Mouse (Mus musculus) lung, postnatal 0 days (tissue): ENCODE measurements around the gene Tomm40l. TPM values are rescaled to one million over a fixed set of nuclear protein-coding genes. Genes with fewer than 3 reads are reported as not detected.

Experiments
- ATAC-seq: fragments of 200-750 bp; cut with Nextera tagmentation; 2 replicates; pipeline ENCODE4 v1.8.0; 2017; ENCODE audit warnings: moderate library complexity
- DNase-seq: peaks from one replicate; pipeline ENCODE4 v3.0.0-alpha.2; 2016; ENCODE audit warnings: low spot score
- H3K27ac ChIP-seq: fragments of 300-500 bp; sonication (generic); 2 replicates; pipeline ENCODE4 v1.5.1; 2014; ENCODE audit warnings: antibody characterized with exemption, mild to moderate bottlenecking, low read length, mixed read lengths
- H3K27me3 ChIP-seq: fragments of 300-500 bp; sonication (generic); replicated peaks from 2 replicates; pipeline ENCODE4 v1.6.1; 2014; ENCODE audit warnings: low read length, mixed read lengths; ENCODE audit not compliant: insufficient read depth
- H3K36me3 ChIP-seq: fragments of 300-500 bp; sonication (generic); 2 replicates; pipeline ENCODE4 v1.6.1; 2014; ENCODE audit warnings: low read length, mixed read lengths; ENCODE audit not compliant: insufficient read depth
- H3K4me1 ChIP-seq: fragments of 300-500 bp; sonication (generic); 2 replicates; pipeline ENCODE4 v1.6.1; 2014; ENCODE audit warnings: antibody characterized with exemption, low read depth, low read length, mixed read lengths; ENCODE audit not compliant: insufficient read depth
- H3K4me2 ChIP-seq: fragments of 300-500 bp; sonication (generic); replicated peaks from 2 replicates; pipeline ENCODE4 v1.6.1; 2014; ENCODE audit warnings: low read depth, mild to moderate bottlenecking, low read length, moderate library complexity, mixed read lengths
- H3K4me3 ChIP-seq: fragments of 300-500 bp; sonication (generic); 2 replicates; pipeline ENCODE4 v1.5.1; 2014; ENCODE audit warnings: low read depth, low read length
- H3K9ac ChIP-seq: fragments of 300-500 bp; sonication (generic); replicated peaks from 2 replicates; pipeline ENCODE4 v1.6.1; 2014; ENCODE audit warnings: low read depth, mild to moderate bottlenecking
- H3K9me3 ChIP-seq: fragments of 300-500 bp; sonication (generic); 2 replicates; pipeline ENCODE4 v1.6.1; 2016; ENCODE audit warnings: low read length, mixed read lengths
- CTCF ChIP-seq: IDR thresholded peaks from 2 replicates; pipeline ENCODE4 v1.5.1; 2016; ENCODE audit warnings: antibody characterized with exemption, mild to moderate bottlenecking
- EP300 ChIP-seq: IDR thresholded peaks from 2 replicates; pipeline ENCODE4 v1.6.1; 2016; ENCODE audit warnings: antibody characterized with exemption, mild to moderate bottlenecking, control low read depth
- WGBS: fragments of 180-500 bp; shearing (Covaris S2); extraction: QIAGEN DNeasy Blood & Tissue Kit; methylation state at CpG from one replicate; pipeline ENCODE4 v1.1.7; 2014; 5-methylcytosine and 5-hydroxymethylcytosine counted together
- polyA plus RNA-seq: library from polyadenylated mRNA; unstranded; fragments of >200 nt; fragmentation: Nextera tagmentation; extraction: Ambion mirVana; gene quantifications from 2 replicates; pipeline ENCODE4 v1.2.1, GENCODE M21; 2015

Gene Tomm40l
- polyA plus RNA-seq, 1 experiment from 2014 or later: 14.9 TPM

DNA sequence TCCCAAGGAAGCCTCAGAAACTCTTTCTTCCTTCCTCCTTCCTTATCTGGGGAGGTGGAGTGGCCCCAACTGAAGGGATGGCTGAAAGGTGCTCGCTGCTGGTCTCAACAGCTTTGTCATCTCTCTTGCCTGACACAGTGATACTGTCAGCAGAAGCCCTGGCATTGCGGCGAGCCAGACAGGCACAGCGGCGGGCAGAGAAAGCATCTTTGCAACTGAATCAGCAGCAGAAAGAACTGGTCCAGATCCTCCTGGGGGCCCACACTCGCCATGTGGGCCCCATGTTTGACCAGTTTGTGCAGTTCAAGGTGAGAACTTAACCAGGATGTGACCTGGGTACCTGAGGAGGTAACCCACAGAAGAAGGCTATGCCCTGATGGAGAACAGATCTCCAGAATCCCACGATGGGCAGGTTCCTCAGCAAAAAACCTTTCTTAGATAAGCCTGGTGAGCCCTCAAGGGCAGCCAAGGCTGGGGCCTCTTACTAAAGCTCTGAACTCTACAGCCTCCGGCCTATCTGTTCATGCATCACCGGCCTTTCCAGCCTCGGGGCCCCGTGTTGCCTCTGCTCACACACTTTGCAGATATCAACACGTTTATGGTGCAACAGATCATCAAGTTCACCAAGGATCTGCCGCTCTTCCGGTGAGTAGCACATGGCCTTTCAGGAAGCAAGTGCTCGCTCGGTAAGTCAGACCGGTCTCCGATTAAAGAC lies 5.9 kb downstream of the Tomm40l start:
- no peak for DNase-seq
- no peaks in the 10 kb centered on the region for H3K27me3 ChIP-seq
- H3K4me2 ChIP-seq: no peak overlapping the region
- no peak overlapping the region for H3K4me3 ChIP-seq
- peaks cover 3% of the 10 kb centered on the region; the same call in 1 of the 2 replicates for H3K36me3 ChIP-seq
- ATAC-seq: no peak
- peaks cover 5% of the 10 kb centered on the region; the same call in 1 of the 2 replicates for H3K4me1 ChIP-seq
- TF ChIP-seq EP300: no peak
- H3K9ac ChIP-seq: no peak overlapping the region
- H3K9me3 ChIP-seq: no peaks in the 10 kb centered on the region
- H3K27ac ChIP-seq: no peak overlapping the region
- 84% methylated on average over 18 of the region's 18 CpGs for WGBS

DNA sequence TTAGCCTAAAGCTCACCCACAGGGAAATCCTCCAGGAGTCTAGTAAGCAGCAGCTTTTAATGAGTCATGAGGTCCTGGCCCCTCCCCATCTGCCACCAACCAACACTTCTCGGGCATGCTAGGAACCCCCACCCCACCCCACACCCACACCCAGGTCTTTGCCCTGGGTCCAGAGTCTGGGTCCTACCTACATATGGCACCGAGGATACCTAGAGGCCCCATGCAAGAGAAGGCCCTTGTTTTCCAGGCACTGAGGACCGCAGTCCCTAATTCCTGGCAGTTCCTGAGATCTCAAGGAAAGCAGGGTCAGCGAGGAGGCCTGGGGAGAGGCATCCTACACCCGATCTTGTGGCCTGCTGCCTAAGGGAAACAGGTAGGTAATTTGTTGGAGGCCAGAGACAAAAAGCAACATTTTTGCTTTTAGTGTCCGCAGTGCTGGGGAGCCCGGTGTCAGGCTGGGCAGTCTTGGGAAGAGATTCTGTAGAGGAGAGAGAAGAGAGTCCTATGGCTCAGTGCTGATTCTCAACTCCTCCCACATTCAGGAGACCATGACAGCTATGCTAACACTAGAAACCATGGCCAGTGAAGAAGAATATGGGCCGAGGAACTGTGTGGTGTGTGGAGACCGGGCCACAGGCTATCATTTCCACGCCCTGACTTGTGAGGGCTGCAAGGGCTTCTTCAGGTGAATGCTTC lies 8.4 kb downstream of the Tomm40l start, which contains the start of gene Nr1i3:
Gene Nr1i3 (plus strand): TSS at position 170 of the 696 bp plus-strand sequence.
- Histone ChIP-seq H3K4me3 (no peak within 1 kb of the TSS), H3K36me3 (no peaks in the 10 kb centered on the region), H3K4me2 (no peak within 1 kb of the TSS), H3K27ac (no peak within 1 kb of the TSS), H3K9me3 (no peaks in the 10 kb centered on the region), H3K9ac (no peak within 1 kb of the TSS), H3K27me3 (no peaks in the 10 kb centered on the region), H3K4me1 (no peaks in the 10 kb centered on the region)
- 69% methylated on average over 10 of the region's 10 CpGs for WGBS
- no peak for TF ChIP-seq EP300
- no peak for TF ChIP-seq CTCF
- ATAC-seq (no peak), DNase-seq (no peak)

- 50% methylated on average over 3 of the region's 3 CpGs for WGBS
- H3K4me1 ChIP-seq: no peaks in the 10 kb centered on the region
- no peaks in the 10 kb centered on the region for H3K36me3 ChIP-seq
- H3K4me3 ChIP-seq: no peak overlapping the region
- H3K27ac ChIP-seq: no peak overlapping the region
- H3K9me3 ChIP-seq: no peaks in the 10 kb centered on the region
- DNase-seq (no peak), ATAC-seq (no peak)
- no peak overlapping the region for H3K9ac ChIP-seq
- TF ChIP-seq CTCF: no peak
- no peak for TF ChIP-seq EP300
- H3K27me3 ChIP-seq: no peaks in the 10 kb centered on the region
- H3K4me2 ChIP-seq: no peak overlapping the region
Measured at GRCm38 (mm10) chr1:171212854-171213253, 9.5 kb downstream of the Tomm40l start.

DNA sequence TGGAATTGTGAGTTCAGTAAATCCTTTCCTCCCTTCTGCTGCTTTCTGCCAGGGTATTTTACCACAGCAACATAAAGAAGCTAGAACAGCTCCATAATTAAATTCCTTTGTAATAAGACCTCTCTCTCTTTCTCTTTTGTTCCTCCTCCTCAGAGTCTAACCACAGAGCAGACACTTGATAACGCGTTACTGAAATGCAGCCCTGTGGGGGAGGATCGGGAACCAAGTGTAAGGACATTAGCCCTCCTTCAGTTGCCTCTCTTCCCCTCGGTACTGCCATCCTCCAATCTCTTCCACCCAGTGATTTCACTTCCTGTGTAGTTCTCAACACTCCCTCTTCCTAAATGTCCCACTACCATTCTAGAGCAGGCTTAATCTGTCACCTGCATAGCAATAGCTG lies 12.9 kb downstream of the Tomm40l start:
- H3K4me3 ChIP-seq: no peak overlapping the region
- 27% methylated on average over 4 of the region's 4 CpGs for WGBS
- H3K27ac ChIP-seq: no peak overlapping the region
- ATAC-seq (no peak), DNase-seq (no peak)
- no peaks in the 10 kb centered on the region for H3K9me3 ChIP-seq
- TF ChIP-seq CTCF: no peak
- TF ChIP-seq EP300: no peak
- no peaks in the 10 kb centered on the region for H3K27me3 ChIP-seq
- H3K4me2 ChIP-seq: no peak overlapping the region
- H3K9ac ChIP-seq: no peak overlapping the region
- no peaks in the 10 kb centered on the region for H3K4me1 ChIP-seq
- no peaks in the 10 kb centered on the region for H3K36me3 ChIP-seq

DNA sequence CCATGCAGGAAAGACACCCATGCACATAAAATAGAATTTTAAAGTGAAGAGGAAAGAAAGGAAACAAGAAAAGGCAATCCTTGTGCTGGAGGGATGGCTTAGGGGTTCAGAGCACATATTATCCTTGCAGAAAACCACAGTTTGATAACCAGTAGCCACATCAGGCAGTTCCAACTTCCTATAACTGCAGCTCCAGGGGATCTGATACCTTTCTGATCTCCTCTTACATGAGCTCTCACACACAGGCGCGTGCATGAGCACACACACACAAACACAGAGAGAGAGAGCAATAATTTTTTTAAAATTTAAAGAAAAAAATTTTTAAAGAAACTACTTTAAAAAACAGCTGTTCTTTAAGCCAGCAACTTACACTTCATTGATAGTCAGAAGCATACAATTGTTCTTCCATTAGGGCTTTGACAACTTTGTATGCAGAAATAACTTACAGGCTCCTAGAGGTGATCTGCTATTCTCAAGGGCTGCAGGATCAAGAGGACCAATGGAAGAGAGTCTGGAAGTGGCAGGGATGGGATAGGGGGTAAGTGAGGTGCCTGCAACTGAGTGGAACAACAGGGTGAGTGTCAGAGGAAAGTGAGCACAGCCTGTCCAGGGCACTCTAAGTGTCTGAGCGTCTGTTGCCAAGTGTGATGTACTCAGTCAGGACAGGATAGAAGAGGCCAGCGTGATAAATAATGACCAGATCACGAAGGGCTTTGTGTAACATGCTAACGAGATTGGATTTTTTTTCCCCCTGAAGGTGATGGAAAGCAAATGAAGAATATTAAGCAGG lies 16.4 kb downstream of the Tomm40l start:
- TF ChIP-seq EP300 (no peak), CTCF (no peak)
- H3K27ac ChIP-seq: no peak overlapping the region
- H3K4me3 ChIP-seq: no peak overlapping the region
- no peak overlapping the region for H3K9ac ChIP-seq
- H3K36me3 ChIP-seq: no peaks in the 10 kb centered on the region
- H3K4me1 ChIP-seq: no peaks in the 10 kb centered on the region
- no peak for ATAC-seq
- H3K9me3 ChIP-seq: no peaks in the 10 kb centered on the region
- WGBS: 72% methylated on average over 6 of the region's 6 CpGs
- no peak overlapping the region for H3K4me2 ChIP-seq
- H3K27me3 ChIP-seq: no peaks in the 10 kb centered on the region
- DNase-seq: no peak

GRCm38 (mm10) chr1:171204249-171204644 lies 18.1 kb downstream of the Tomm40l start:
- DNase-seq: no peak
- Histone ChIP-seq H3K9me3 (no peaks in the 10 kb centered on the region), H3K4me3 (no peak overlapping the region), H3K9ac (no peak overlapping the region), H3K4me2 (no peak overlapping the region), H3K27ac (no peak overlapping the region), H3K27me3 (no peaks in the 10 kb centered on the region), H3K4me1 (no peaks in the 10 kb centered on the region), H3K36me3 (no peaks in the 10 kb centered on the region)
- no peak for ATAC-seq
- WGBS: 57% methylated on average over 7 of the region's 7 CpGs
- TF ChIP-seq EP300 (no peak), CTCF (no peak)
